Mouse (Mus musculus): ENCODE results near the gene Smtnl2.

DNA sequence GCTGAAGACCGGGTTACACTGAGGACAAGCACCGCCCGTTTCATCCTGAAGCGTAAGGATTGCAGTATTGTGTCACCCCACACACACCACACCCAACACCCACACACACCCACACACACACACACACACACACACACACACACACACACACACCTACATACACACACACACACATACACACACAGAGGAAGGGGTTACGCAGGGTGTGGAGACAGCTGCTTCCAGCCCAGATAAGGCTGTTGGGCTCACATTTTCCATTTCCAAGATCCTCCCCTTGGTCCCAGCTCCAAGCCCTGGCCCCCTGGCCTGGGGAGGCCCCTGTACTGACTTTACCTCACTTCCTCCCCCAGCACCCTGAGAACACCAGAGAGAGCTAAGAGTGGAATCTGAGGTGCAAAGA, 5.2 kb upstream of the Smtnl2 start:
- TF ChIP-seq CTCF (IDR thresholded peaks at IDR 0.05; ENCODE audit: low read depth, low read length), result no peak
- TF ChIP-seq POLR2A (IDR thresholded peaks at IDR 0.05; ENCODE audit: insufficient read depth, low read length), result no peak

Measured in ES-Bruce4 (cell line).